Mouse (Mus musculus) ES-Bruce4 (cell line): ENCODE data around the gene Fat3.

Source experiments
- CTCF ChIP-seq: IDR thresholded peaks from one replicate; pipeline ENCODE4 v1.8.1; 2011; ENCODE audit warnings: low read depth, low read length
- EP300 ChIP-seq: IDR thresholded peaks from 2 replicates; pipeline ENCODE4 v1.6.1; 2011; ENCODE audit warnings: low read depth, low read length; ENCODE audit not compliant: insufficient read depth
- POLR2A ChIP-seq: IDR thresholded peaks from one replicate; pipeline ENCODE4 v1.8.1; 2011; ENCODE audit warnings: low read length; ENCODE audit not compliant: insufficient read depth

- TF ChIP-seq CTCF, result no peak
- TF ChIP-seq POLR2A, result no peak
- TF ChIP-seq EP300, result no peak
Observed at GRCm38 (mm10) chr9:15962886-15963285, 538.2 kb downstream of the Fat3 start.
